10 mouse cellular contexts compared by ENCODE assay signal in genomic region chr12:81160831-81161230, GRCm38 (mm10).
DNase-seq lines count a peak whose midpoint lies in the region; ATAC-seq and TF ChIP-seq lines count a peak whose summit lies in the region.
"Had no signal": no experiment of that assay in that cellular context is flagged by ENCODE, and none has a peak within 500 bp of the region (broad histone marks: within the 10 kb centered on the region; RNA-seq: fewer than 3 reads in every experiment).

No protein-coding gene starts in this region.

- 64% methylated on average over 5 of the region's 5 CpGs for WGBS in limb, embryonic 10.5 days

- intact Hi-C loops in left cerebral cortex, adult 2 months (cut with DNase I), result no loop called here

- DNase-seq in cerebellum, adult 18-20 months, result peak; percentile 42 to 49
- DNase-seq in cerebellum, adult 9-11 months, result no peak
- DNase-seq in left cerebral cortex, adult 2 months (ENCODE audit: extremely low spot score in 1 of 2, low spot score in 2 of 2), result peak; percentile 29 to 33
- no peak for DNase-seq in left cerebral cortex, adult 11 months (ENCODE audit: low spot score)
- DNase-seq in Patski (ENCODE audit: low read depth, low spot score), result no peak
- DNase-seq in induced T-regulatory cell, adult 2 months (ENCODE audit: low read depth), result peak; percentile 7
- no peak for DNase-seq in limb, embryonic 10.5 days (ENCODE audit: low spot score)
- no peak for DNase-seq in frontal cortex, postnatal 14 days (ENCODE audit: low spot score in 2 of 2)

- TF ChIP-seq CTCF in left cerebral cortex, adult 2 months (IDR thresholded peaks at IDR 0.05), result peak; percentile 47
- TF ChIP-seq CTCF in Patski (IDR thresholded peaks at IDR 0.05), result peak; percentile 46

- no peak for ATAC-seq in Patski

- peaks cover 22% of the 10 kb centered on the region; the same call in 1 of the 2 replicates for H3K36me3 ChIP-seq in limb, embryonic 10.5 days
- H3K36me3 ChIP-seq: embryonic facial prominence, embryonic 15.5 days had no signal

- H3K4me3 ChIP-seq in left cerebral cortex, adult 2 months, result no peak overlapping the region
- H3K4me3 ChIP-seq in limb, embryonic 10.5 days, result no peak overlapping the region
- H3K4me3 ChIP-seq: embryonic facial prominence, embryonic 15.5 days; myocyte had no signal

- H3K27me3 ChIP-seq in Patski, result no peaks in the 10 kb centered on the region
- H3K27me3 ChIP-seq in limb, embryonic 10.5 days (ENCODE audit: low read depth, poor library complexity, severe bottlenecking), result no peaks in the 10 kb centered on the region
- H3K27me3 ChIP-seq: embryonic facial prominence, embryonic 15.5 days had no signal

- H3K27ac ChIP-seq in left cerebral cortex, adult 2 months, result no peak overlapping the region
- no peak overlapping the region for H3K27ac ChIP-seq in limb, embryonic 10.5 days
- H3K27ac ChIP-seq: embryonic facial prominence, embryonic 15.5 days had no signal

- peaks cover 14% of the 10 kb centered on the region for H3K4me1 ChIP-seq in limb, embryonic 10.5 days
- H3K4me1 ChIP-seq: embryonic facial prominence, embryonic 15.5 days had no signal

- in situ Hi-C loops in Patski (cut with MboI; ENCODE audit: low pct_unique_long_range_greater_than_20kb), result no loop called here

- CTCF ChIA-PET in Patski (lab: Charles Lee), result no interaction called here

- POLR2A ChIA-PET in Patski (lab: Charles Lee), result no interaction called here

- no peaks in the 10 kb centered on the region for H3K9me3 ChIP-seq in limb, embryonic 10.5 days (replicated peaks)
- H3K9me3 ChIP-seq: embryonic facial prominence, embryonic 15.5 days had no signal

Comparison
In these comparisons a context has a peak if more than half of its experiments do, and no peak if none do; other contexts are left out.
1. DNase-seq: peak in cerebellum, adult 18-20 months (2 of 2), left cerebral cortex, adult 2 months (2 of 2) and induced T-regulatory cell, adult 2 months (single experiment); none in cerebellum, adult 9-11 months (single experiment), left cerebral cortex, adult 11 months (single experiment), Patski (single experiment), limb, embryonic 10.5 days (single experiment) and frontal cortex, postnatal 14 days (0 of 2).